Mouse (Mus musculus): Measurements from ENCODE around the gene Srgap2. TPM values are rescaled to one million over a fixed set of nuclear protein-coding genes. Genes with fewer than 3 reads are reported as not detected.

Gene Srgap2
- polyA plus RNA-seq, 1 experiment from 2014 or later, result 17.0 TPM

GRCm38 (mm10) chr1:131427140-131427821, 99.9 kb downstream of the Srgap2 start:
- ATAC-seq (ENCODE audit: insufficient number of reproducible peaks, low FRiP score, low TSS enrichment, low read depth), result no peak
- Histone ChIP-seq H3K9ac (no peak overlapping the region), H3K36me3 (no peaks in the 10 kb centered on the region), H3K4me3 (no peak overlapping the region), H3K4me2 (no peak overlapping the region), H3K4me1 (peaks cover 33% of the 10 kb centered on the region), H3K9me3 (no peaks in the 10 kb centered on the region), H3K27ac (peak overlapping the region; percentile 57), H3K27me3 (no peaks in the 10 kb centered on the region)
- WGBS, result 13% methylated on average over 5 of the region's 5 CpGs

GRCm38 (mm10) chr1:131423061-131423460, 104.1 kb downstream of the Srgap2 start:
- H3K36me3 ChIP-seq, result no peaks in the 10 kb centered on the region
- no peak overlapping the region for H3K4me2 ChIP-seq
- WGBS, result 76% methylated on average over 3 of the region's 3 CpGs
- H3K4me1 ChIP-seq, result peaks cover 11% of the 10 kb centered on the region
- no peak overlapping the region for H3K9ac ChIP-seq
- H3K4me3 ChIP-seq, result no peak overlapping the region
- ATAC-seq (ENCODE audit: insufficient number of reproducible peaks, low FRiP score, low TSS enrichment, low read depth), result no peak
- H3K9me3 ChIP-seq, result no peaks in the 10 kb centered on the region
- H3K27ac ChIP-seq, result no peak overlapping the region
- H3K27me3 ChIP-seq, result no peaks in the 10 kb centered on the region

GRCm38 (mm10) chr1:131421113-131421512, 106.0 kb downstream of the Srgap2 start:
- Histone ChIP-seq H3K4me1 (no peaks in the 10 kb centered on the region), H3K9me3 (no peaks in the 10 kb centered on the region), H3K27ac (no peak overlapping the region), H3K4me2 (no peak overlapping the region), H3K36me3 (no peaks in the 10 kb centered on the region), H3K27me3 (no peaks in the 10 kb centered on the region), H3K4me3 (no peak overlapping the region), H3K9ac (no peak overlapping the region)
- no peak for ATAC-seq (ENCODE audit: insufficient number of reproducible peaks, low FRiP score, low TSS enrichment, low read depth)

GRCm38 (mm10) chr1:131420660-131421059, 106.5 kb downstream of the Srgap2 start:
- WGBS, result 59% methylated on average over 4 of the region's 4 CpGs

GRCm38 (mm10) chr1:131419307-131419706, 107.8 kb downstream of the Srgap2 start:
- Histone ChIP-seq H3K4me3 (no peak overlapping the region), H3K27ac (no peak overlapping the region), H3K4me1 (no peaks in the 10 kb centered on the region), H3K9me3 (no peaks in the 10 kb centered on the region), H3K27me3 (no peaks in the 10 kb centered on the region), H3K4me2 (no peak overlapping the region), H3K9ac (no peak overlapping the region), H3K36me3 (no peaks in the 10 kb centered on the region)
- 33% methylated on average over 3 of the region's 3 CpGs for WGBS
- no peak for ATAC-seq (ENCODE audit: insufficient number of reproducible peaks, low FRiP score, low TSS enrichment, low read depth)

More at GRCm38 (mm10) chr1:131420660-131421059, 106.5 kb downstream of the Srgap2 start:
- no peaks in the 10 kb centered on the region for H3K9me3 ChIP-seq
- H3K4me3 ChIP-seq, result no peak overlapping the region
- no peak overlapping the region for H3K27ac ChIP-seq
- no peaks in the 10 kb centered on the region for H3K36me3 ChIP-seq
- H3K4me2 ChIP-seq, result no peak overlapping the region
- H3K4me1 ChIP-seq, result no peaks in the 10 kb centered on the region
- no peak overlapping the region for H3K9ac ChIP-seq
- H3K27me3 ChIP-seq, result no peaks in the 10 kb centered on the region
- ATAC-seq (ENCODE audit: insufficient number of reproducible peaks, low FRiP score, low TSS enrichment, low read depth), result no peak

- no peaks in the 10 kb centered on the region for H3K27me3 ChIP-seq
- 67% methylated on average over 5 of the region's 5 CpGs for WGBS
- no peak overlapping the region for H3K4me2 ChIP-seq
- H3K27ac ChIP-seq, result no peak overlapping the region
- H3K9ac ChIP-seq, result no peak overlapping the region
- no peaks in the 10 kb centered on the region for H3K9me3 ChIP-seq
- H3K4me3 ChIP-seq, result no peak overlapping the region
- no peaks in the 10 kb centered on the region for H3K4me1 ChIP-seq
- no peak for ATAC-seq (ENCODE audit: insufficient number of reproducible peaks, low FRiP score, low TSS enrichment, low read depth)
- no peaks in the 10 kb centered on the region for H3K36me3 ChIP-seq
These were observed 109.1 kb downstream of the Srgap2 start for GRCm38 (mm10) chr1:131417821-131418660.

- Histone ChIP-seq H3K36me3 (no peaks in the 10 kb centered on the region), H3K4me1 (no peaks in the 10 kb centered on the region), H3K9me3 (no peaks in the 10 kb centered on the region), H3K9ac (no peak overlapping the region), H3K27ac (no peak overlapping the region), H3K27me3 (no peaks in the 10 kb centered on the region), H3K4me2 (no peak overlapping the region), H3K4me3 (no peak overlapping the region)
- 75% methylated on average over 5 of the region's 5 CpGs for WGBS
- no peak for ATAC-seq (ENCODE audit: insufficient number of reproducible peaks, low FRiP score, low TSS enrichment, low read depth)
These were observed 109.9 kb downstream of the Srgap2 start for GRCm38 (mm10) chr1:131417059-131417750.

- Histone ChIP-seq H3K4me3 (no peak overlapping the region), H3K9ac (no peak overlapping the region), H3K4me1 (peaks cover 3% of the 10 kb centered on the region; the same call in 1 of the 2 replicates), H3K9me3 (no peaks in the 10 kb centered on the region), H3K27me3 (no peaks in the 10 kb centered on the region), H3K36me3 (no peaks in the 10 kb centered on the region), H3K27ac (no peak overlapping the region), H3K4me2 (no peak overlapping the region)
- 83% methylated on average over 3 of the region's 3 CpGs for WGBS
- ATAC-seq (ENCODE audit: insufficient number of reproducible peaks, low FRiP score, low TSS enrichment, low read depth), result no peak
These were observed 123.6 kb downstream of the Srgap2 start for GRCm38 (mm10) chr1:131403567-131403966.

- no peaks in the 10 kb centered on the region for H3K36me3 ChIP-seq
- no peak overlapping the region for H3K4me2 ChIP-seq
- H3K4me1 ChIP-seq, result no peaks in the 10 kb centered on the region
- H3K9me3 ChIP-seq, result no peaks in the 10 kb centered on the region
- no peak for ATAC-seq (ENCODE audit: insufficient number of reproducible peaks, low FRiP score, low TSS enrichment, low read depth)
- 68% methylated on average over 3 of the region's 3 CpGs for WGBS
- no peaks in the 10 kb centered on the region for H3K27me3 ChIP-seq
- H3K9ac ChIP-seq, result no peak overlapping the region
- no peak overlapping the region for H3K4me3 ChIP-seq
- H3K27ac ChIP-seq, result no peak overlapping the region
These were observed 126.3 kb downstream of the Srgap2 start for GRCm38 (mm10) chr1:131400844-131401243.

GRCm38 (mm10) chr1:131398181-131398580, 129.0 kb downstream of the Srgap2 start:
- no peak for ATAC-seq (ENCODE audit: insufficient number of reproducible peaks, low FRiP score, low TSS enrichment, low read depth)
- H3K4me3 ChIP-seq, result no peak overlapping the region
- no peak overlapping the region for H3K9ac ChIP-seq
- H3K4me2 ChIP-seq, result no peak overlapping the region
- H3K36me3 ChIP-seq, result no peaks in the 10 kb centered on the region
- no peaks in the 10 kb centered on the region for H3K4me1 ChIP-seq
- H3K27me3 ChIP-seq, result no peaks in the 10 kb centered on the region
- H3K27ac ChIP-seq, result no peak overlapping the region
- no peaks in the 10 kb centered on the region for H3K9me3 ChIP-seq

GRCm38 (mm10) chr1:131384406-131384805, 142.7 kb downstream of the Srgap2 start:
- 24% methylated on average over 3 of the region's 3 CpGs for WGBS
- ATAC-seq (ENCODE audit: insufficient number of reproducible peaks, low FRiP score, low TSS enrichment, low read depth), result no peak
- H3K4me1 ChIP-seq, result peaks cover 7% of the 10 kb centered on the region

GRCm38 (mm10) chr1:131382184-131382583, 145.0 kb downstream of the Srgap2 start:
- Histone ChIP-seq H3K4me1 (peaks cover 15% of the 10 kb centered on the region), H3K4me3 (no peak overlapping the region), H3K9me3 (no peaks in the 10 kb centered on the region), H3K27me3 (no peaks in the 10 kb centered on the region), H3K36me3 (peaks cover 7% of the 10 kb centered on the region), H3K4me2 (no peak overlapping the region), H3K27ac (no peak overlapping the region), H3K9ac (no peak overlapping the region)
- WGBS, result 68% methylated on average over 2 of the region's 2 CpGs
- ATAC-seq (ENCODE audit: insufficient number of reproducible peaks, low FRiP score, low TSS enrichment, low read depth), result no peak

More at GRCm38 (mm10) chr1:131384406-131384805, 142.7 kb downstream of the Srgap2 start:
- Histone ChIP-seq H3K36me3 (no peaks in the 10 kb centered on the region; the same call in 1 of the 2 replicates), H3K9ac (no peak overlapping the region), H3K9me3 (no peaks in the 10 kb centered on the region), H3K4me3 (no peak overlapping the region), H3K4me2 (no peak overlapping the region), H3K27ac (no peak overlapping the region), H3K27me3 (no peaks in the 10 kb centered on the region)
